Mouse (Mus musculus) CH12.LX (cell line): ENCODE data around the gene Aph1a. TPM values are rescaled to one million over a fixed set of nuclear protein-coding genes. Genes with fewer than 3 reads are reported as not detected.

Source experiments
- DNase-seq: peaks from one replicate; pipeline ENCODE4 v3.0.0-alpha.2; 2013; ENCODE audit errors: extremely low read depth
- H3K27ac ChIP-seq: 2 replicates; pipeline ENCODE4 v1.5.1; 2012; ENCODE audit warnings: low read depth, mild to moderate bottlenecking, control low read depth, moderate library complexity; ENCODE audit not compliant: insufficient read depth
- H3K27me3 ChIP-seq: replicated peaks from 2 replicates; pipeline ENCODE3; 2012; ENCODE audit warnings: inconsistent platforms
- H3K36me3 ChIP-seq, 2 experiments: replicated peaks in 1 of 2; 2 replicates each; pipeline versions ENCODE3 to v1.6.1; 2012; ENCODE audit warnings: inconsistent platforms in 1 of 2, low read length in 1 of 2, mild to moderate bottlenecking in 1 of 2, mixed read lengths in 1 of 2, moderate library complexity in 1 of 2; ENCODE audit not compliant: control insufficient read depth in 1 of 2, insufficient read depth in 1 of 2
- H3K4me1 ChIP-seq, 2 experiments: 2 replicates each; pipeline ENCODE4 v1.6.1; 2012; ENCODE audit warnings: inconsistent platforms in 1 of 2, moderate library complexity in 1 of 2; ENCODE audit not compliant: insufficient read depth in 2 of 2, control insufficient read depth in 1 of 2
- H3K4me2 ChIP-seq: 2 replicates; pipeline ENCODE4 v1.6.1; 2012; ENCODE audit warnings: low read depth, mild to moderate bottlenecking, control low read depth; ENCODE audit not compliant: poor library complexity, insufficient read depth, severe bottlenecking
- H3K4me3 ChIP-seq, 3 experiments: fragments of 150-350 bp in 1 of 3; sonication (generic) in 1 of 3; replicated peaks in 1 of 3; 2 replicates each; pipeline versions ENCODE3 to v1.5.1; 2011 to 2012; ENCODE audit warnings: low read depth in 2 of 3, low read length in 2 of 3, mild to moderate bottlenecking in 2 of 3, moderate library complexity in 2 of 3, control low read depth in 1 of 3, improper control_type of control experiment in 1 of 3, inconsistent platforms in 1 of 3, mixed read lengths in 1 of 3; ENCODE audit not compliant: poor library complexity in 1 of 3
- H3K79me2 ChIP-seq: replicated peaks from 2 replicates; pipeline ENCODE4 v1.6.1; 2012; ENCODE audit warnings: mild to moderate bottlenecking, moderate library complexity; ENCODE audit not compliant: control insufficient read depth, poor library complexity, insufficient read depth, severe bottlenecking; ENCODE audit errors: extremely low read depth
- H3K9ac ChIP-seq: 2 replicates; pipeline ENCODE4 v1.6.1; 2012; ENCODE audit warnings: low read depth, mild to moderate bottlenecking, control low read depth, moderate library complexity; ENCODE audit not compliant: insufficient read depth
- H3K9me3 ChIP-seq: replicated peaks from 2 replicates; pipeline ENCODE3; 2012; ENCODE audit warnings: low read length, inconsistent platforms, mixed read lengths
- BHLHE40 ChIP-seq: IDR thresholded peaks from 2 replicates; pipeline ENCODE4 v1.6.1; 2011; ENCODE audit warnings: mild to moderate bottlenecking, low read depth, low read length, improper control_type of control experiment
- CTCF ChIP-seq, 2 experiments: IDR thresholded peaks in 1 of 2; conservative IDR thresholded peaks in 1 of 2; 2 replicates each; pipeline ENCODE4 v1.5.1; 2011 to 2012; ENCODE audit warnings: low read depth in 2 of 2, low read length in 2 of 2, improper control_type of control experiment in 1 of 2, inconsistent platforms in 1 of 2, mild to moderate bottlenecking in 1 of 2, moderate library complexity in 1 of 2
- ELF1 ChIP-seq: IDR thresholded peaks from 2 replicates; pipeline ENCODE4 v1.6.1; 2014; ENCODE audit warnings: low read depth, mild to moderate bottlenecking, inconsistent platforms, low read length, improper control_type of control experiment
- ETS1 ChIP-seq: conservative IDR thresholded peaks from 2 replicates; pipeline ENCODE4 v1.6.1; 2012; ENCODE audit warnings: low read depth, mild to moderate bottlenecking, inconsistent platforms, low read length, improper control_type of control experiment, moderate library complexity
- GABPA ChIP-seq: IDR thresholded peaks from 2 replicates; pipeline ENCODE4 v1.6.1; 2012; ENCODE audit warnings: low read depth, low read length, improper control_type of control experiment, inconsistent platforms; ENCODE audit not compliant: insufficient replicate concordance
- HCFC1 ChIP-seq: IDR thresholded peaks from 2 replicates; pipeline ENCODE4 v1.6.1; 2012; ENCODE audit warnings: low read depth, mild to moderate bottlenecking, inconsistent platforms, low read length, improper control_type of control experiment
- MAZ ChIP-seq: IDR thresholded peaks from 2 replicates; pipeline ENCODE4 v1.6.1; 2012; ENCODE audit warnings: low read depth, mild to moderate bottlenecking, inconsistent platforms, low read length, improper control_type of control experiment, moderate library complexity
- MEF2A ChIP-seq: IDR thresholded peaks from 2 replicates; pipeline ENCODE4 v1.6.1; 2014; ENCODE audit warnings: low read depth, mild to moderate bottlenecking, inconsistent platforms, low read length, improper control_type of control experiment, borderline replicate concordance
- MXI1 ChIP-seq: IDR thresholded peaks from 2 replicates; pipeline ENCODE4 v1.6.1; 2011; ENCODE audit warnings: mild to moderate bottlenecking, low read depth, low read length, improper control_type of control experiment
- NELFE ChIP-seq: IDR thresholded peaks from 2 replicates; pipeline ENCODE4 v1.6.1; 2011; ENCODE audit warnings: low read depth, low read length, improper control_type of control experiment
- NRF1 ChIP-seq: IDR thresholded peaks from 2 replicates; pipeline ENCODE4 v1.6.1; 2014; ENCODE audit warnings: low read depth, mild to moderate bottlenecking, inconsistent platforms, low read length, improper control_type of control experiment, moderate library complexity
- RAD21 ChIP-seq: IDR thresholded peaks from 2 replicates; pipeline ENCODE4 v1.6.1; 2011; ENCODE audit warnings: low read depth, mild to moderate bottlenecking, low read length, improper control_type of control experiment, moderate library complexity
- SMC3 ChIP-seq: IDR thresholded peaks from 2 replicates; pipeline ENCODE4 v1.6.1; 2011; ENCODE audit warnings: low read depth, low read length, improper control_type of control experiment
- TBP ChIP-seq: conservative IDR thresholded peaks from 2 replicates; pipeline ENCODE4 v1.6.1; 2011; ENCODE audit warnings: low read depth, low read length, improper control_type of control experiment
- TCF12 ChIP-seq: IDR thresholded peaks from 2 replicates; pipeline ENCODE4 v1.6.1; 2014; ENCODE audit warnings: low read depth, mild to moderate bottlenecking, inconsistent platforms, low read length, improper control_type of control experiment
- USF1 ChIP-seq: IDR thresholded peaks from 2 replicates; pipeline ENCODE4 v1.6.1; 2014; ENCODE audit warnings: low read depth, mild to moderate bottlenecking, inconsistent platforms, low read length, improper control_type of control experiment
- USF2 ChIP-seq: conservative IDR thresholded peaks from 2 replicates; pipeline ENCODE4 v1.6.1; 2011; ENCODE audit warnings: low read depth, low read length, improper control_type of control experiment
- ZC3H11A ChIP-seq: IDR thresholded peaks from 2 replicates; pipeline ENCODE4 v1.6.1; 2012; ENCODE audit warnings: low read depth, mild to moderate bottlenecking, inconsistent platforms, low read length, improper control_type of control experiment
- ZKSCAN1 ChIP-seq: IDR thresholded peaks from 2 replicates; pipeline ENCODE4 v1.6.1; 2012; ENCODE audit warnings: low read depth, inconsistent platforms, low read length, improper control_type of control experiment, borderline replicate concordance
- ZNF384 ChIP-seq: IDR thresholded peaks from 2 replicates; pipeline ENCODE4 v1.6.1; 2012; ENCODE audit warnings: low read depth, low read length, improper control_type of control experiment, inconsistent platforms
- dilution Hi-C: fragments of 300-500 bp; cut with MboI; formaldehyde crosslinking; loops from 2 replicates; pipeline ENCODE4 v1.14.3; 2020; ENCODE audit warnings: low sequenced_read_pairs; ENCODE audit not compliant: extremely low pct_unique_long_range_greater_than_20kb, extremely low pct_ligation_motif_present
- in situ Hi-C: fragments of 300-500 bp; cut with MboI; formaldehyde crosslinking; loops from 3 replicates; pipeline ENCODE4 v1.14.3; 2019; ENCODE audit warnings: low sequenced_read_pairs, low pct_ligation_motif_present, low pct_unique_long_range_greater_than_20kb, mixed read lengths
- polyA plus RNA-seq: library from polyadenylated mRNA; unstranded; fragments of >175 nt; gene quantifications from 2 replicates; pipeline ENCODE4 v1.2.1, GENCODE M21; 2012; ENCODE audit warnings: low read depth; ENCODE audit not compliant: insufficient read length
- total RNA-seq, 2 experiments: library from RNA; depleted of rRNA; stranded (reverse); fragments of 300-350 nt in 1 of 2; fragments of >200 nt in 1 of 2; gene quantifications; 2 replicates each; pipeline ENCODE4 v1.2.3; 2012 to 2014

The Aph1a gene
- total and polyA plus RNA-seq, 3 experiments, result 46.6 to 69.4 (median 59.9) TPM

GRCm38 (mm10) chr3:95905146-95905939 lies 11.6 kb downstream of the Aph1a start:
- no peak overlapping the region; the same call in 1 of the 2 replicates for H3K9ac ChIP-seq
- H3K27ac ChIP-seq, result no peak overlapping the region
- peak overlapping the region in 1 of 3 experiments; percentile 33 for H3K4me3 ChIP-seq
- peaks cover 2 to 8% of the 10 kb centered on the region in 2 experiments for H3K4me1 ChIP-seq
- DNase-seq, result no peak
- H3K4me2 ChIP-seq, result peak overlapping the region; percentile 100; the same call in 1 of the 2 replicates
- H3K9me3 ChIP-seq, result no peaks in the 10 kb centered on the region
- in situ Hi-C loops, result no loop called here
- peaks cover 12% of the 10 kb centered on the region for H3K27me3 ChIP-seq
- dilution Hi-C loops, result no loop called here
- no peaks in the 10 kb centered on the region for H3K79me2 ChIP-seq
- TF ChIP-seq ELF1 (no peak), ZKSCAN1 (no peak), TBP (no peak), USF1 (peak; percentile 63), BHLHE40 (peak; percentile 19)
- H3K36me3 ChIP-seq, result peaks cover 0 to 4% of the 10 kb centered on the region in 2 experiments

- in situ Hi-C loops (no loop called here), dilution Hi-C loops (no loop called here)
- H3K36me3 ChIP-seq, result peaks cover 0 to 2% of the 10 kb centered on the region in 2 experiments
- no peaks in the 10 kb centered on the region for H3K79me2 ChIP-seq
- H3K27me3 ChIP-seq, result peaks cover 12% of the 10 kb centered on the region
- no peaks in the 10 kb centered on the region for H3K9me3 ChIP-seq
- H3K27ac ChIP-seq, result no peak overlapping the region
- H3K9ac ChIP-seq, result peak overlapping the region; percentile 64; the same call in 1 of the 2 replicates
- peak overlapping the region; percentile 100 for H3K4me2 ChIP-seq
- peak; percentile 31 for TF ChIP-seq RAD21
- TF ChIP-seq ZNF384, result no peak
- no peak for TF ChIP-seq NRF1
- no peak for TF ChIP-seq NELFE
- TF ChIP-seq USF2, result no peak
- no peak for TF ChIP-seq TCF12
- no peak for TF ChIP-seq GABPA
- TF ChIP-seq SMC3, result peak; percentile 59
- no peak for TF ChIP-seq MEF2A
- no peak for TF ChIP-seq MXI1
- no peak for TF ChIP-seq ETS1
- no peak for TF ChIP-seq TBP
- no peak for TF ChIP-seq ZC3H11A
- peak; percentile 83 for TF ChIP-seq ELF1
- TF ChIP-seq MAZ, result no peak
- no peak for TF ChIP-seq USF1
- peak in 1 of 2 experiments; percentile 74; a peak in 3 of 4 replicates for TF ChIP-seq CTCF (conservative IDR thresholded peaks at IDR 0.05 in 1 of 2, IDR thresholded peaks at IDR 0.05 in 1 of 2; ENCODE audit: low read depth in 2 of 2, low read length in 2 of 2)
- no peak for TF ChIP-seq HCFC1
- peaks cover 7 to 12% of the 10 kb centered on the region in 2 experiments for H3K4me1 ChIP-seq
- peak overlapping the region in 1 of 3 experiments; percentile 21 for H3K4me3 ChIP-seq
- DNase-seq, result no peak
Measured at GRCm38 (mm10) chr3:95905940-95906492, 12.2 kb downstream of the Aph1a start.
